Mouse (Mus musculus) spleen, adult 2 months (tissue): ENCODE results near the gene Slc35e2.

Experiments used
- CTCF ChIP-seq: fragments of 200-500 bp; IDR thresholded peaks from 2 replicates; pipeline ENCODE4 v1.5.1; 2011; ENCODE audit warnings: mild to moderate bottlenecking, inconsistent platforms; ENCODE audit not compliant: insufficient read depth, insufficient read length, insufficient replicate concordance; ENCODE audit errors: extremely low read depth
- POLR2A ChIP-seq: fragments of 200-500 bp; IDR thresholded peaks from 2 replicates; pipeline ENCODE4 v1.6.1; 2011; ENCODE audit warnings: low read depth, low read length, inconsistent platforms

GRCm38 (mm10) chr4:155624338-155625291 is 23.4 kb downstream of the Slc35e2 start, which contains the start of gene Cdk11b:
- TF ChIP-seq POLR2A (peak; percentile 90), CTCF (no peak)
